Mouse (Mus musculus) B cell, adult 2 months (primary cell): ENCODE data around the gene Serf2.

Source experiments
- DNase-seq, 2 experiments: peaks; one replicate each; pipeline ENCODE4 v3.0.0; 2022

Gene Serf2

GRCm38 (mm10) chr2:121507173-121507950, 58.4 kb downstream of the Serf2 start:
- peak in 1 of 2 experiments; percentile 3 for DNase-seq
